In the genomic region with DNA sequence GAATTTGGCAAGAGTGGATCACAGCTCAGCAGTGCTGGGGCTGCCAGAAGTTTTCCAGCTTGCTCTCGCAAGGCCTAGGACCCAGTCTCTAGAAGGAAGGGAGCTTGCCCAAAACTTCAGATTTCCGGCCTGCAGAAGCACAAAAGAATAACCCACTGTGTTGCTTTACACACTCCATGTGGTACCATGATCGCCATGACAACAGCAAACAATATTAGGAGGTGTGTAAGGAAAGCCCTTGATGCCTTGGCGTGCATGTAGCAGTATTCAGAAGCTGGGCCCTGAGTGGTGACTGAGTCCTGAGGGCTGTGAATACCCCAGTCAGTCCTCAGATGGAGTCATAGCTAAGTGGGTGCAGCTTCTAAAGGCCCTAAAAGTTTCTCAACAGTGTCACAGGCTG, we compare ENCODE assay signal across 18 mouse cellular contexts.
"Had no signal": no experiment of that assay in that cellular context is flagged by ENCODE, and none has a peak within 500 bp of the region (broad histone marks: within the 10 kb centered on the region; RNA-seq: fewer than 3 reads in every experiment).

No protein-coding gene starts in this region.

- H3K27ac ChIP-seq: limb, embryonic 10.5 days; limb, embryonic 13.5 days; liver, embryonic 12.5 days; liver, embryonic 15.5 days; neural tube, embryonic 12.5 days; neural tube, embryonic 15.5 days had no signal

- H3K9me3 ChIP-seq: limb, embryonic 10.5 days; limb, embryonic 13.5 days; liver, embryonic 12.5 days; liver, embryonic 15.5 days; neural tube, embryonic 12.5 days; neural tube, embryonic 15.5 days had no signal

- H3K36me3 ChIP-seq: limb, embryonic 10.5 days; limb, embryonic 13.5 days; liver, embryonic 12.5 days; liver, embryonic 15.5 days; neural tube, embryonic 12.5 days; neural tube, embryonic 15.5 days had no signal

- ATAC-seq: liver, embryonic 12.5 days had no signal

- H3K4me1 ChIP-seq: liver, embryonic 12.5 days; liver, embryonic 15.5 days had no signal

- H3K27me3 ChIP-seq: limb, embryonic 13.5 days; liver, embryonic 12.5 days; liver, embryonic 15.5 days; neural tube, embryonic 12.5 days; neural tube, embryonic 15.5 days had no signal

- H3K4me3 ChIP-seq: limb, embryonic 10.5 days; limb, embryonic 13.5 days; liver, embryonic 12.5 days; liver, embryonic 15.5 days; neural tube, embryonic 12.5 days; neural tube, embryonic 15.5 days had no signal

- H3K4me2 ChIP-seq: limb, embryonic 13.5 days; liver, embryonic 12.5 days; liver, embryonic 15.5 days; midbrain, embryonic 11.5 days; neural tube, embryonic 12.5 days; neural tube, embryonic 15.5 days had no signal

- H3K9ac ChIP-seq: limb, embryonic 13.5 days; liver, embryonic 12.5 days; liver, embryonic 15.5 days; neural tube, embryonic 12.5 days; neural tube, embryonic 15.5 days had no signal

- DNase-seq: kidney, adult 18-20 months; kidney, adult 9 months; kidney, postnatal 14 days; kidney, postnatal 4 days; liver; lung, adult 18-20 months; lung, postnatal 36 days; right cerebral cortex, postnatal 25 days; spleen, adult 18-20 months; thymus, adult 18-20 months; thymus, postnatal 36 days had no signal
